In the genomic region with DNA sequence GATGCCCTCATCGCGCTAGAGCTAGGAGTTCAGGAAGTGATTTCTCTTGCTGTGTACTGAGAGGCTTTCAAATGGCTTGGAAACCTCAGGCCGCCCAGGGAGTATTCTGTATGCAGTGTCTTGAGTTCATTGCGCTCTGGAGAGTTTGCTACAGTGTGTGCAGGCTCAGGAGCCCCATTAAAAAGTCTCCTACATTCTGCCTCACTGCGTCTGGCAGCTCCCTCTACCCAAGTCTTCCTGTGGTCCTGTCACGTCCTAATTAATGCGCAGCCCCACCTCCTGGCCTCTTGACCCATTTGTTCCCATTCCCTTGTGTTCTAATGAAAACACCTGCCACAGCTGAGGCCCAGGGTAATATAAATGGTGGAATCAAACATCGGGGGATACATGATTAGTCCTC, we compare ENCODE assay signal across 9 mouse cellular contexts. TPM values are rescaled to one million over a fixed set of nuclear protein-coding genes. Genes with fewer than 3 reads are reported as not detected.
DNase-seq lines count a peak whose midpoint lies in the region; ATAC-seq and TF ChIP-seq lines count a peak whose summit lies in the region.
"Had no signal": no experiment of that assay in that cellular context is flagged by ENCODE, and none has a peak within 500 bp of the region (broad histone marks: within the 10 kb centered on the region; RNA-seq: fewer than 3 reads in every experiment).

No protein-coding gene starts in this region.

- TF ChIP-seq CTCF in kidney, postnatal 0 days (IDR thresholded peaks at IDR 0.05; ENCODE audit: low read depth) = no peak

- DNase-seq in kidney, postnatal 0 days (ENCODE audit: low spot score) = peak; percentile 80
- DNase-seq in kidney, postnatal 14 days = no peak
- peak; percentile 61 for DNase-seq in embryo, embryonic 10.5 days (ENCODE audit: low spot score)
- peak; percentile 77 for DNase-seq in embryonic facial prominence, embryonic 14.5 days (ENCODE audit: low spot score)
- DNase-seq in heart, embryonic 10.5 days (ENCODE audit: low spot score) = no peak
- no peak for DNase-seq in testis, postnatal 14 days (ENCODE audit: low spot score)
- DNase-seq: lung, adult 2 months had no signal

- WGBS in kidney, postnatal 0 days = 16% methylated on average over 8 of the region's 8 CpGs
- WGBS in embryonic facial prominence, embryonic 14.5 days = 43% methylated on average over 8 of the region's 8 CpGs
- WGBS in midbrain, embryonic 15.5 days = 23% methylated on average over 8 of the region's 8 CpGs
- whole genome bisulfite sequencing in heart, embryonic 10.5 days = 58% methylated on average over 8 of the region's 8 CpGs

- peaks cover 16% of the 10 kb centered on the region for H3K4me1 ChIP-seq in kidney, postnatal 0 days (replicated peaks; ENCODE audit: insufficient read depth, low read length)
- H3K4me1 ChIP-seq in embryonic facial prominence, embryonic 14.5 days (ENCODE audit: control insufficient read depth, insufficient read depth, low read length) = peaks cover 6% of the 10 kb centered on the region; the same call in 1 of the 2 replicates
- peaks cover 10% of the 10 kb centered on the region for H3K4me1 ChIP-seq in midbrain, embryonic 15.5 days
- peaks cover 34% of the 10 kb centered on the region for H3K4me1 ChIP-seq in heart, embryonic 10.5 days

- H3K4me3 ChIP-seq in kidney, postnatal 0 days (replicated peaks; ENCODE audit: low read depth, low read length) = no peak overlapping the region
- no peak overlapping the region for H3K4me3 ChIP-seq in embryonic facial prominence, embryonic 14.5 days (ENCODE audit: low read depth, low read length)
- H3K4me3 ChIP-seq in midbrain, embryonic 15.5 days = no peak overlapping the region
- no peak overlapping the region for H3K4me3 ChIP-seq in heart, embryonic 10.5 days

- H3K27me3 ChIP-seq in kidney, postnatal 0 days (ENCODE audit: insufficient read depth, low read length) = no peaks in the 10 kb centered on the region
- H3K27me3 ChIP-seq in embryonic facial prominence, embryonic 14.5 days (replicated peaks; ENCODE audit: control insufficient read depth, insufficient read depth, low read length) = no peaks in the 10 kb centered on the region
- no peaks in the 10 kb centered on the region for H3K27me3 ChIP-seq in midbrain, embryonic 15.5 days (replicated peaks)
- H3K27me3 ChIP-seq in heart, embryonic 10.5 days (ENCODE audit: insufficient read depth, poor library complexity, severe bottlenecking) = no peaks in the 10 kb centered on the region

- H3K27ac ChIP-seq in kidney, postnatal 0 days = peak overlapping the region; percentile 81
- no peak overlapping the region for H3K27ac ChIP-seq in embryonic facial prominence, embryonic 14.5 days (replicated peaks; ENCODE audit: low read depth, low read length)
- H3K27ac ChIP-seq in midbrain, embryonic 15.5 days = no peak overlapping the region
- no peak overlapping the region for H3K27ac ChIP-seq in heart, embryonic 10.5 days

- no peak overlapping the region for H3K9ac ChIP-seq in kidney, postnatal 0 days (ENCODE audit: low read depth, low read length)
- H3K9ac ChIP-seq in embryonic facial prominence, embryonic 14.5 days (ENCODE audit: low read depth, low read length) = no peak overlapping the region
- H3K9ac ChIP-seq in midbrain, embryonic 15.5 days = no peak overlapping the region

- ATAC-seq in kidney, postnatal 0 days (replicated peaks; ENCODE audit: low FRiP score, low read depth) = peak; percentile 78
- peak; percentile 89 for ATAC-seq in embryonic facial prominence, embryonic 14.5 days (ENCODE audit: low read depth)
- ATAC-seq in midbrain, embryonic 15.5 days (replicated peaks) = 0 out of 2 replicates have a peak, but pooled peaks have one; percentile 11
- ATAC-seq: CD4-positive, CD25-positive, alpha-beta regulatory T cell, adult 4 months had no signal

- no peaks in the 10 kb centered on the region for H3K36me3 ChIP-seq in kidney, postnatal 0 days (ENCODE audit: insufficient read depth, low read length)
- H3K36me3 ChIP-seq in embryonic facial prominence, embryonic 14.5 days (ENCODE audit: control insufficient read depth, insufficient read depth, low read length) = no peaks in the 10 kb centered on the region
- H3K36me3 ChIP-seq in midbrain, embryonic 15.5 days (replicated peaks) = no peaks in the 10 kb centered on the region
- no peaks in the 10 kb centered on the region for H3K36me3 ChIP-seq in heart, embryonic 10.5 days

- H3K4me2 ChIP-seq in kidney, postnatal 0 days (ENCODE audit: low read length) = no peak overlapping the region
- no peak overlapping the region for H3K4me2 ChIP-seq in embryonic facial prominence, embryonic 14.5 days (ENCODE audit: low read depth, low read length)
- no peak overlapping the region for H3K4me2 ChIP-seq in midbrain, embryonic 15.5 days

- H3K9me3 ChIP-seq in kidney, postnatal 0 days (replicated peaks; ENCODE audit: low read length) = no peaks in the 10 kb centered on the region
- no peaks in the 10 kb centered on the region for H3K9me3 ChIP-seq in embryonic facial prominence, embryonic 14.5 days (ENCODE audit: control insufficient read depth, low read length)
- no peaks in the 10 kb centered on the region for H3K9me3 ChIP-seq in midbrain, embryonic 15.5 days
- H3K9me3 ChIP-seq in heart, embryonic 10.5 days = no peaks in the 10 kb centered on the region

RNA-seq across cellular contexts. Expression of a gene that starts 33.3 kb away (rescaled TPM):
- polyA plus RNA-seq in kidney, postnatal 0 days (2015; fragmentation: Nextera tagmentation; extraction: Ambion mirVana) = 34.8 and 35.3 TPM in 2 replicates
- 28.2 and 29.0 TPM in 2 replicates for polyA plus RNA-seq in embryonic facial prominence, embryonic 14.5 days (2014; fragmentation: Nextera tagmentation; extraction: Ambion mirVana)
- polyA plus RNA-seq in midbrain, embryonic 15.5 days (2015; fragmentation: Nextera tagmentation; extraction: Ambion mirVana) = 79.2 and 85.6 TPM in 2 replicates
- 31.3 and 36.0 TPM in 2 replicates for polyA plus RNA-seq in heart, embryonic 10.5 days (2016; fragmentation: Nextera tagmentation; extraction: Ambion mirVana)

RNA-seq across cellular contexts. Expression of a gene that starts 34.6 kb away (rescaled TPM):
- polyA plus RNA-seq in kidney, postnatal 0 days (2015; fragmentation: Nextera tagmentation; extraction: Ambion mirVana) = 29.5 TPM in 2 replicates
- polyA plus RNA-seq in embryonic facial prominence, embryonic 14.5 days (2014; fragmentation: Nextera tagmentation; extraction: Ambion mirVana) = 32.9 and 38.0 TPM in 2 replicates
- 46.4 and 46.7 TPM in 2 replicates for polyA plus RNA-seq in midbrain, embryonic 15.5 days (2015; fragmentation: Nextera tagmentation; extraction: Ambion mirVana)
- 31.6 and 34.0 TPM in 2 replicates for polyA plus RNA-seq in heart, embryonic 10.5 days (2016; fragmentation: Nextera tagmentation; extraction: Ambion mirVana)

Comparison
In these comparisons a context has a peak if more than half of its experiments do, and no peak if none do; other contexts are left out.
1. DNase-seq: peak in kidney, postnatal 0 days (single experiment), embryo, embryonic 10.5 days (single experiment) and embryonic facial prominence, embryonic 14.5 days (single experiment); none in kidney, postnatal 14 days (single experiment), heart, embryonic 10.5 days (single experiment) and testis, postnatal 14 days (single experiment).
2. ATAC-seq: peak in every context shown above with its lines; median percentile 89 in embryonic facial prominence, embryonic 14.5 days; 78 in kidney, postnatal 0 days; 11 in midbrain, embryonic 15.5 days.